Mouse (Mus musculus) large intestine, adult 2 months (tissue): ENCODE results near the gene Dpf2. TPM values are rescaled to one million over a fixed set of nuclear protein-coding genes. Genes with fewer than 3 reads are reported as not detected.

Experiments used
- polyA plus RNA-seq: library from polyadenylated mRNA; depleted of rRNA; stranded (reverse); fragments of >200 nt; gene quantifications from 2 replicates; pipeline ENCODE4 v1.2.3, GENCODE M21; 2012; rRNA removed

Dpf2 gene
- polyA plus RNA-seq, 1 experiment: 69.6 TPM

Other genes starting within 250 kb of the Dpf2 start
- gene Sipa1, start 249.3 kb downstream of the Dpf2 start, polyA plus RNA-seq: 34.3 and 39.7 TPM in 2 replicates
- gene Map3k11, start 224.3 kb downstream of the Dpf2 start, polyA plus RNA-seq: 71.1 and 90.9 TPM in 2 replicates
- gene Pcnx3, start 224.1 kb downstream of the Dpf2 start, polyA plus RNA-seq: 71.8 and 89.0 TPM in 2 replicates
- gene Kcnk7, start 208.6 kb downstream of the Dpf2 start, polyA plus RNA-seq: 0.18 TPM in 1 of 2 replicates, not detected in the other
- gene Ehbp1l1, start 186.7 kb downstream of the Dpf2 start, polyA plus RNA-seq: 45.1 and 63.8 TPM in 2 replicates
- 65.4 and 79.8 TPM in 2 replicates for gene Fam89b, start 183.4 kb downstream of the Dpf2 start, polyA plus RNA-seq
- gene Ltbp3, start 172.1 kb downstream of the Dpf2 start, polyA plus RNA-seq: 18.4 and 19.9 TPM in 2 replicates
- gene Scyl1, start 141.6 kb downstream of the Dpf2 start, polyA plus RNA-seq: 53.6 and 70.8 TPM in 2 replicates
- 24.6 and 48.3 TPM in 2 replicates for gene Frmd8, start 37.7 kb downstream of the Dpf2 start, polyA plus RNA-seq
- gene Slc25a45, start 35.2 kb downstream of the Dpf2 start, polyA plus RNA-seq: 16.0 and 122 TPM in 2 replicates
- gene Tigd3, start 18.9 kb downstream of the Dpf2 start, polyA plus RNA-seq: 1.1 and 2.1 TPM in 2 replicates
- 20.1 and 26.0 TPM in 2 replicates for gene Cdc42ep2, start 11.8 kb upstream of the Dpf2 start, polyA plus RNA-seq
- 44.6 and 56.0 TPM in 2 replicates for gene Pola2, start 51.2 kb upstream of the Dpf2 start, polyA plus RNA-seq
- 0.05 TPM in 1 of 2 replicates, not detected in the other for gene Slc22a20, start 73.1 kb upstream of the Dpf2 start, polyA plus RNA-seq
- gene Capn1, start 102.9 kb upstream of the Dpf2 start, polyA plus RNA-seq: 102 and 120 TPM in 2 replicates
- 76.7 and 86.7 TPM in 2 replicates for gene Syvn1, start 133.6 kb upstream of the Dpf2 start, polyA plus RNA-seq
- 25.2 and 26.8 TPM in 2 replicates for gene Mrpl49, start 144.8 kb upstream of the Dpf2 start, polyA plus RNA-seq
- 1,267 and 1,718 TPM in 2 replicates for gene Fau, start 144.8 kb upstream of the Dpf2 start, polyA plus RNA-seq
- gene Znhit2, start 148.2 kb upstream of the Dpf2 start, polyA plus RNA-seq: 34.9 and 42.3 TPM in 2 replicates
- gene Tm7sf2, start 155.4 kb upstream of the Dpf2 start, polyA plus RNA-seq: 66.0 and 68.4 TPM in 2 replicates
- gene Vps51, start 164.2 kb upstream of the Dpf2 start, polyA plus RNA-seq: 77.1 and 79.7 TPM in 2 replicates
- 0.37 and 0.38 TPM in 2 replicates for gene Tmem262, start 167.0 kb upstream of the Dpf2 start, polyA plus RNA-seq
- 0.50 TPM in 1 of 2 replicates, not detected in the other for gene Gm28374, start 169.2 kb upstream of the Dpf2 start, polyA plus RNA-seq
- gene Zfpl1, start 171.9 kb upstream of the Dpf2 start, polyA plus RNA-seq: 79.9 and 96.7 TPM in 2 replicates
- 11.6 and 15.7 TPM in 2 replicates for gene Cdca5, start 172.0 kb upstream of the Dpf2 start, polyA plus RNA-seq
- gene AC131692.1, start 181.4 kb upstream of the Dpf2 start, polyA plus RNA-seq: 0.15 TPM in 1 of 2 replicates, not detected in the other
- gene Naaladl1, start 192.8 kb upstream of the Dpf2 start, polyA plus RNA-seq: 1,535 and 1,726 TPM in 2 replicates
- 21.4 and 24.2 TPM in 2 replicates for gene Sac3d1, start 205.6 kb upstream of the Dpf2 start, polyA plus RNA-seq
- gene Snx15, start 215.3 kb upstream of the Dpf2 start, polyA plus RNA-seq: 40.7 and 47.6 TPM in 2 replicates
- gene Batf2, start 228.0 kb upstream of the Dpf2 start, polyA plus RNA-seq: 123 and 147 TPM in 2 replicates
- 68.6 and 69.0 TPM in 2 replicates for gene Arl2, start 228.5 kb upstream of the Dpf2 start, polyA plus RNA-seq